Mouse (Mus musculus) embryo, embryonic 10.5 days (tissue): ENCODE measurements at regions not wholly inside any gene's neighbourhood (a gene's known extent, or its start where the extent isn't known, plus 50 kb on each side); places are given as distances from the start of the nearest gene placed in this dataset.
A peak's percentile ranks its signal among the peaks of the same experiment; 100 is the strongest.

ENCODE experiments used
- DNase-seq: peaks from one replicate; pipeline ENCODE4 v3.0.0-alpha.2; 2015; ENCODE audit warnings: low spot score

DNA sequence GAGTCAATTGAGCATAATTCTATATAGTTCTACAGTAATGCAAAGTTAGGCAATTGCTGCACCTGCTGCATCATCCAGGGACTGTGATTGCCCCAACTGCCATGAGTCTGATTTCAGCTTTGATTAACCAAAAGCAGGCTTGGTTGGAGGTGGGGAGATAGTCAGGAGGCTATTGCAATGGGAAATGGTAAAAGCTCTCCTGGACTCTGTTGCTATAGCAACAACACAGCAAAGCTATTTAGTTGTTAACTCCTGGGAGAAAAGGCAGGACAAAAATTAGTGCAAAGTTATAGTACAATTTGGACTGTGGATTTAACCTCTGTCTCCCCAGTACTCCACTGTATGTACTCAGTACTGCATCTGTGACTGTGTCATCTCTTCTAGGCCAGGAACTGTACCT, 51.7 kb upstream of the Rasgrf1 start:
- DNase-seq, result no peak

GRCm38 (mm10) chr9:89850491-89851282, 59.0 kb upstream of the Rasgrf1 start:
- DNase-seq, result no peak

DNA sequence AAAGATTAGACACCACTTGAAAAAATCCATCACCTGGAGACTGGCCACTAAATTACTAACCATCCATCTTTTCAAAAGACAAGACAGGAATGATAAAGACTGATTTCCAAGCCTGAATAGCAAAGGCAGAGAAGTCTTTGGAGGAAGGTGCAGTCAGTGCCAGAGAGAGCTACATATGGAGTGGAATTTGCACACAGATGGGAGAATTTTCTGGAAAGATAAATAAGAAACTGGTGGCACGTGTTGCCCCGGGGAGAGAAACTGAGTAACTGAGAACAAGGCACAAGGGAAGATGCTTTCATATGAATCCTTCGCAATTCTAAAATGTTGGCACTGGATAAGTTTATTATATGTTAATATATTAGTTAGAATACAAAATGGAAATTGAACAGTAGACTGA, 59.8 kb upstream of the Rasgrf1 start:
- DNase-seq, result no peak

DNA sequence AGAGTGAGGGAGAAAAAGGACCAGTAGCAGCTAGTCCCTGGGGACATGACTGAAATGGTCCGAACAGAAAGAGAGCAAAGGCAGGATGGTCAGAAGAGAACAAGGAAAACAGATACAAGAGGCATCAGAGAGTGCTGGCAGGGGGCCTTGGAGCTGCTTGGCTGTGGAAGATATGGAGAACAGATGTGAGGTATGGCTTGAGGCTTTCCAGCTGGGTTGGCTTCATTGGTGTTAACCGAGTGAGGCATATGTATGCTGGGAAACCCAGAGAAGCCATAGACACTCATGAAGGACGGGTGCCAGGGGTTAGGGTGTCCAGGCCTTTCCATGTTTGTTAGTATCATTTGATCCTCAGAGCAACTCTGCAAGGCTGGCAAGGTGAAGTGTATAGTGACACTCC, 61.1 kb upstream of the Rasgrf1 start:
- DNase-seq, result no peak

DNA sequence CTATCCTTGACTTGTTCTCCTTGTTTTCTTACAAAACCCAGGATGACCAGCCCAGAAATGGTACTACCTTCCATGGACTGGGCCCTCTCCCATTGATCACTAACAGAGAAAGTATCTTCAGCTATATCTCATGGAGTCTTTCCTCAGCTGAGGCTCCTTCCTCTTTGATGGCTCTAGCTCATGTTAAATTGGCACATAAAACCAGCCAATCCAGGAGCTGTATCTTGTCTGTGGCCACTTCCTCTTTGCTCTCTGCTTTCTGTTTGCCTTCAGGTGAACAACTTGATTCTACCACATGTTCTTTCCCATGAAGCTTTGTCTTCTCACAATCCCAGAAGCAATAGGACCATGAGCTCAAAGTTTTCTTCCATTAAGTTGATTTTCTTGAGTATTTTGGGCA, 62.7 kb upstream of the Rasgrf1 start:
- no peak for DNase-seq

- no peak for DNase-seq
These were observed 67.0 kb upstream of the Rasgrf1 start for GRCm38 (mm10) chr9:89842776-89843089.

- no peak for DNase-seq
These were observed 67.6 kb upstream of the Rasgrf1 start for GRCm38 (mm10) chr9:89841866-89842775.

DNA sequence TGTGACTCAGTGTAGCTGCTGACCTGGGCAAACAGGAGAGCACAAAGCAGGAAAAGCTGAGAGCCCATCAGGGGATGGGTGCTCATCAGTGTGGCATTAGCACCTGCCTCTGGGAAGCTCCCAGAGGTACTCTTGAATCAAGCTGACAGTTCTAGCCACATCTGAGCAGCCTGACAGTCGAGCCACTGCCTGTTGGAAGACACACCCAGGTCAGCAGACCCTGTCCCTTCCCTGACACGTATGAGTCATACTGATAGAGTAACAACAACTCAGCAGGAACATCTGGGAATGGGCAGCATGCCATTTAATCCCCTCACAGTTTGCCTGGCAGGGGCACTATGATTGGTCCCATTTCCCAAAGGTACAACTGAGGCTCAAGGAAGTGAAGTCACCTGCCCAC, 68.3 kb upstream of the Rasgrf1 start:
- no peak for DNase-seq

- DNase-seq, result no peak
These were observed 73.1 kb upstream of the Rasgrf1 start for GRCm38 (mm10) chr9:89836454-89837245.

DNA sequence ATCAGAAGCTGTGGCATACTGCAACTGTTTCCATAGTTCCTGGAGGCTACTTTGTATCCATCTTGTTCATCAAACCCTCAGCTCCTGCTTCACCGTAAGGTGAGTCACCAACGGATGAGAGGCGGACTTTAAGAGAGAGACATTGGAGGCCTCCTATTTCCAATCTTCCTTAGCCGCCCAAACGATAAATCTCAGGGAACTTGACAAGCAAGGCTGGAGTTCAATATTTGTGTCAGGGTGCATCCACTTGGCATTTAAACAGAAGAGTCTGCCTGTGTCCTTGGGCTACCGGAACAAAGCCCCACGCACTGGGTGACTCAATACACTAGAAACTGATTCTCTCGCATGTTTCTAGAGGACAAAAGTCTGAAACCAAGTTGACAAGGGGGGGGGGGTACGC, 76.1 kb upstream of the Rasgrf1 start:
- no peak for DNase-seq

DNA sequence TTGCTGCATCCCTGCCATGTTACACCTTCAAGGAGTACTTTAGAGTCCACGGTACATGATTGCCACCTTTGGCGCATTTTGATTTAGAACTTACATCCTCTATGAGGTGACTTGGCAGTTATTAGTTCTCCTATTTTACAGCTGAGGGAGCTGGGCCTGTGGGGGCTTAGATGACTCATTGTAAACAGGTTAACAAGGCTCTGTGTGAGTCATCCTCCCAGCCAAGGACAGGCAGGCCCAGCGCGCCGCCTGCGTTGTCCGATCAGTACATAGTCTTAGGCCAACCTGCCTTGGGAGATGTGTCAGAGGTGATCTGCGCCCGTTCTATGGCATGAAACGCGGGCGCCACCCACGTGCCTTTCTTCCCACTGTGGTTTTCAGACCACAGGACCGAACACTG, 77.9 kb upstream of the Rasgrf1 start:
- no peak for DNase-seq

DNA sequence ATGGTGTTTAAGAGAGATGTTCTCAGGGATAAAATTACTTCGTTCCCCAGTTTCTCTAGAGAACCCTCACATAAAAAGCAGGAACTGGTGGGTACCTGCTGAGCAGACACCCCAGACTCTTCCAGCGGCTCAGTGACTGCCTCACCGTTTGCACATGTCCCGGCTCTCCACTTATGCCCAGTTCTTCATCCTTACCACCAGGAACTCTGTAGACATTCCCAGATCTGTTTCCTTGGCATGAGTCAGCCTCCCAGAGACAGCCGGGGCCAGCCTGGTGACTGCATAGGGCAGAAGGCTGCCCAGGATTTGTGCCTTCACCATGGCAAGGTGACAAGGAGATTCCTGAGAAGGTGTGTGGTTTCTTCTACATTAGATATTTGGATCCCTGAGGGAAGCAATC, 81.6 kb upstream of the Rasgrf1 start:
- DNase-seq, result no peak

- no peak for DNase-seq
These were observed 82.1 kb upstream of the Rasgrf1 start for GRCm38 (mm10) chr9:89827564-89827963.

DNA sequence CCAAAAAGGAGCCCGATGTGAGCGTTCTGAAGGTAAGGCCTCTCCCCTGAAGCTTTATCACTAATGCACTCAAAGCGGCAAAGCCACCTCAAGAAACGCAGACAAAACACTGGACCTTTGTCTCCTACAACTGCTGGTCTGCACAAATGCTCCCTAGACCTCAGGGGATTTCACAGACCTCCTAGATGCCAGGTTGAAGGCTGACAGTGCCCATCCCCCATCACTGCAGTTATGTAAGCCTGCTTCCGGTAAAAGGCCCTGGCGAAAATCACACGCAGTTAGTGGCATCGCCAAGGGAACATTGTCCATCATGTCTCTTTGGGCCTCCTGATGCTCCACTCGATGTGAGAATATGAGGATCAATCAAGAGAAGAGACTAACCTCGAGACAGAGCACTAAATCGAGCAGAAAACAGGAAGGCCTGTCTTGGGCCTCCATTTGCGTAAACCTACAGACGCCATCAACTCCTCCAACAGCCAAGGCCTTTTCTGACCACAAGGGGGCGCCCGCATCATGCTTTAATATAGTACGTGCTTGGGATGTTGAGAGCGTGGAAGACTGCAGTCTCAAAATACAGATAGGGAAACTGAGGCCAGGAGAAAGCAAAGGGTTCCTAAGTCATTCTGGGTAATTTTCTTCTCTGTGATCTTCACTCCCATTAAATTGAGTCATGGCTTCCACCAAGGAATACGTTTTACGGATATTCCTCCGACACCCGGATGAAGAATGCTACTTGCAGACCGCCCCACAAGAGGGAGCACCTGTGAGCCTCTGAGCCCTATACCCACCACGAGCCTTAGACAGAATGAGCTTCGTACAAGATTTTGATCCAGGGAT, 82.8 kb upstream of the Rasgrf1 start:
- peak; percentile 94 for DNase-seq

DNA sequence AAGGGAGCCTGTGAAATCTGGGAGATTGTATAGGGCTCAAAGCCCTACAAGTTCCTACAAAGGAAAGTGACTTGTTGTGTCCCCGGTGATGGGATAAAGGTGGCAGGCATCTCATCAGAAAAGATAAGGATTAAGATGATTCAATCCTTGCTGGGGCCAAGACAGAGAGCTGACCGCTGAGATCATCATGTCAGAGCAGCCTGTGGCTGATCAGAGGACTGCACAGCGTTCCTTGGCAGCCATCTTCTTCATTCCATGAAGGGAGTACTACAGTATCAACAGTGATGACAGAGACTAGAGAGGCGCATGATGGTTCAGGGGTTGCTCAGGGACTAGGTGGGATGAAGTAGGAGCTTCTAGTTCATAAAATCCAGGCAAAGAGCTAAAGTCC, 83.6 kb upstream of the Ankrd34c start:
- DNase-seq, result no peak

DNA sequence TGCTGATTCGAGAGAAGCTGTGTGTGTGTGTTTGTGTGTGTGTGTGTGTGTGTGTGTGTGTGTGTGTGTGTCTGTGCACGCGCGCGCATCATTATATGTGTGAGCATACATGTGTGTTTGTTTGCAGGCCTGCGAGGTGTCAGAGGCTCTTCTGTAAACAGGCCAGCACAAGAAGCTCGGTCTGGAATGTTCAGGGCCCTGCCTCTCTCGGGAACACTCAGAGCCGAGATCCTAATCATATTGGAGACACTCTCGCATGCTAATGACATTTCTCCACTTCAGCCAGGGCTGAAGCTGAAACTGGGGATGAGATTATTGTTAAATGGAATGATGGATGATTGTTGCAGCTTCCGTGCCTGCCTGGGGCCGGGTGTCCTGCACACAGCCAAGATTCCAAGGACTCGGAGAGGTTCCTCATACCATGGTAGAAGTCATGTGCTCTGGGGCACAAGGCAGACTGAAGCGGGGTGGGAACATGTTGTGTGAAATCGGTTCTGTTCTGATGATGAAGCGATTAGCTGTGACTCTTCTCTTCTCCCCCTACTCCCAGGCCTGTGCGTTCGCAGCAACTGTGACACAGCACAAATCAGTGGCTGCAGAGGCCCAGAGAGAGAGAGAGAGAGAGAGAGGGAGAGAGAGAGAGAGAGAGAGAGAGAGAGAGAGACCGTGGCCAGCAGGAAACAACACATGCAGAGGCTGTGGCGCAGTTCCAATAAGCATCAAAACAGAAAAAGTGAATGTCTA, 83.0 kb upstream of the Ankrd34c start:
- no peak for DNase-seq

GRCm38 (mm10) chr9:89813616-89814318, 75.5 kb upstream of the Ankrd34c start:
- DNase-seq, result no peak

DNA sequence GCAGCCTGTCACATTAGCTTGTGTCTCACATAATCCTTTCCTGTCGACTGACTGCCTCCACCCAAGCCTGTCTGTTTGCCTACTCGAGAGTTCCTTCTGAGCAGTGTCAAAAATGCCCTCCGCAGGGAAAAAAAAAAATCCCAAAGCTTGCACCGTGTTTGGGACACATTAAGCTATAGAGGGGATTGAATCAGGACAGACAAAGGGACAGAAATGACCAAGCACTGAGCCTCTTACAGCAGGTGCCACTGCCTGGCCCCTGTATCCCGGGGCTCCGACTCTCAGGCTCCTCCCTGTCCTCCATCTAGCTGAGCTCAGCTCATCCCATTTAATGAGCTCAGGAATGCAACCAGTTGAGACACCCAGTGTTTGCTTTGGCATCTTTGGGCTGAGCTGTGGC, 69.1 kb upstream of the Ankrd34c start:
- no peak for DNase-seq

DNA sequence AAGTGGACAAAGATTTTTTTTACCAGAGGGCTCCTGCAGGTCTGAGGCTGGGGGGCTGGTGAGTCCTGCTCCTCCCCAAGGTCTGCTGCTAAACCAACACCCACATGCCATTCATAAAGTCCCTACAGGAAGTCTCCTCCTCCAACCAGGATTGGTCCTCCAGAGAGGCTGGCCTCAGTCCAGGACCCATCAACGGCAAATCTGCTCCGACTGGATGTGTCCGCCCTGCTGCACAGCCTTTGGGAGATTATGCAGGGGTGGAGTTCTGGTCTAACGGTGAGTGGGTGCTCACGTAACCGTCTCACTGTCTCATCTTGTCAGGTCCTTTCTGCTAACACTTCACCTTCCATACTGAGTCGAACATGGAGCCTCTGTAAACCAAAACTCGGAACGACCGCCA, 64.4 kb upstream of the Ankrd34c start:
- no peak for DNase-seq

GRCm38 (mm10) chr9:89793018-89793417, 54.7 kb upstream of the Ankrd34c start:
- peak; percentile 80 for DNase-seq
